Mouse (Mus musculus): ENCODE measurements around the gene Mtrex. TPM values are rescaled to one million over a fixed set of nuclear protein-coding genes. Genes with fewer than 3 reads are reported as not detected.

The Mtrex gene
- 49.8 TPM for polyA plus RNA-seq (2021)

- ATAC-seq (peak; percentile 99), DNase-seq (ENCODE audit: low read depth, low spot score) (peak; percentile 95)
- in situ Hi-C loops (cut with MboI; ENCODE audit: low pct_unique_long_range_greater_than_20kb), result loop anchor here (5.0 kb wide), 1 partner anchor 110 kb away; the partner anchor contains the start of gene Cdc20b
- CTCF ChIA-PET, result interaction anchor here (1.0 to 2.0 kb wide), 2 partner anchors 108 to 254 kb away, joined by 3 to 9 read pairs; partner anchors contain the start of gene Cdc20b
- POLR2A ChIA-PET, result no interaction called here
- no peak for TF ChIP-seq CTCF (IDR thresholded peaks at IDR 0.05)
- H3K27me3 ChIP-seq, result no peaks in the 10 kb centered on the region
Measured at GRCm38 (mm10) chr13:112927287-112928001, at the start of gene Mtrex, which contains the start of gene Dhx29. TSS of gene Mtrex (minus strand) at chr13:112927398. TSS of gene Dhx29 (plus strand) at chr13:112927454.

- no peak for TF ChIP-seq CTCF (IDR thresholded peaks at IDR 0.05)
- H3K27me3 ChIP-seq, result peaks cover 14% of the 10 kb centered on the region
- POLR2A ChIA-PET, result no interaction called here
- DNase-seq (ENCODE audit: low read depth, low spot score) (no peak), ATAC-seq (no peak)
- in situ Hi-C loops (cut with MboI; ENCODE audit: low pct_unique_long_range_greater_than_20kb), result loop anchor here (25.0 kb wide), 1 partner anchor 689 kb away; the partner anchor contains the start of gene Ankrd55
- CTCF ChIA-PET, result interaction anchor here (1.9 kb wide), 1 partner anchor 18 kb away, joined by 5 read pairs; no protein-coding TSS in a partner anchor
Measured at GRCm38 (mm10) chr13:112976720-112977119, 49.5 kb upstream of the Mtrex start.

- no peak for TF ChIP-seq CTCF (IDR thresholded peaks at IDR 0.05)
- ChIA-PET CTCF (interaction anchor here (2.1 kb wide), 1 partner anchor 69 kb away, joined by 6 read pairs; no protein-coding TSS in a partner anchor), POLR2A (no interaction called here)
- H3K27me3 ChIP-seq, result no peaks in the 10 kb centered on the region
- DNase-seq (ENCODE audit: low read depth, low spot score) (no peak), ATAC-seq (no peak)
- in situ Hi-C loops (cut with MboI; ENCODE audit: low pct_unique_long_range_greater_than_20kb), result no loop called here
Measured at GRCm38 (mm10) chr13:112967267-112967666, 40.1 kb upstream of the Mtrex start.

- ChIA-PET POLR2A (interaction anchor here (0.9 kb wide), 1 partner anchor 10 kb away, joined by 3 read pairs; no protein-coding TSS in a partner anchor), CTCF (no interaction called here)
- DNase-seq (ENCODE audit: low read depth, low spot score) (no peak), ATAC-seq (no peak)
- no peaks in the 10 kb centered on the region for H3K27me3 ChIP-seq
- in situ Hi-C loops (cut with MboI; ENCODE audit: low pct_unique_long_range_greater_than_20kb), result no loop called here
- no peak for TF ChIP-seq CTCF (IDR thresholded peaks at IDR 0.05)
Measured at GRCm38 (mm10) chr13:112964421-112964820, 37.2 kb upstream of the Mtrex start.

GRCm38 (mm10) chr13:112963081-112963480 lies 35.9 kb upstream of the Mtrex start:
- ATAC-seq (no peak), DNase-seq (ENCODE audit: low read depth, low spot score) (no peak)
- TF ChIP-seq CTCF (IDR thresholded peaks at IDR 0.05), result no peak
- no peaks in the 10 kb centered on the region for H3K27me3 ChIP-seq
- ChIA-PET CTCF (no interaction called here), POLR2A (no interaction called here)
- in situ Hi-C loops (cut with MboI; ENCODE audit: low pct_unique_long_range_greater_than_20kb), result no loop called here

- CTCF ChIA-PET, result interaction anchor here (1.1 kb wide), 1 partner anchor 8 kb away, joined by 3 read pairs; no protein-coding TSS in a partner anchor
- ATAC-seq, result no peak
- DNase-seq (ENCODE audit: low read depth, low spot score), result no peak
- POLR2A ChIA-PET, result no interaction called here
- in situ Hi-C loops (cut with MboI; ENCODE audit: low pct_unique_long_range_greater_than_20kb), result no loop called here
- no peak for TF ChIP-seq CTCF (IDR thresholded peaks at IDR 0.05)
- no peaks in the 10 kb centered on the region for H3K27me3 ChIP-seq
Measured at GRCm38 (mm10) chr13:112954067-112954466, 26.9 kb upstream of the Mtrex start.

- no peak for ATAC-seq
- no peak for TF ChIP-seq CTCF (IDR thresholded peaks at IDR 0.05)
- no peaks in the 10 kb centered on the region for H3K27me3 ChIP-seq
- in situ Hi-C loops (cut with MboI; ENCODE audit: low pct_unique_long_range_greater_than_20kb), result no loop called here
- POLR2A ChIA-PET, result no interaction called here
- CTCF ChIA-PET, result no interaction called here
- no peak for DNase-seq (ENCODE audit: low read depth, low spot score)
Measured at GRCm38 (mm10) chr13:112945900-112946299, 18.7 kb upstream of the Mtrex start.

GRCm38 (mm10) chr13:112945312-112945711 lies 18.1 kb upstream of the Mtrex start:
- POLR2A ChIA-PET, result no interaction called here
- no peaks in the 10 kb centered on the region for H3K27me3 ChIP-seq
- ATAC-seq, result no peak
- in situ Hi-C loops (cut with MboI; ENCODE audit: low pct_unique_long_range_greater_than_20kb), result no loop called here
- no peak for DNase-seq (ENCODE audit: low read depth, low spot score)
- CTCF ChIA-PET, result no interaction called here
- no peak for TF ChIP-seq CTCF (IDR thresholded peaks at IDR 0.05)

GRCm38 (mm10) chr13:112941879-112942330 lies 14.7 kb upstream of the Mtrex start:
- H3K27me3 ChIP-seq, result no peaks in the 10 kb centered on the region
- ATAC-seq, result no peak
- ChIA-PET CTCF (interaction anchor here (1.4 kb wide), 1 partner anchor 94 kb away, joined by 3 read pairs; no protein-coding TSS in a partner anchor), POLR2A (interaction anchor here (1.3 kb wide), 1 partner anchor 13 kb away, joined by 3 read pairs; no protein-coding TSS in a partner anchor)
- no peak for DNase-seq (ENCODE audit: low read depth, low spot score)
- TF ChIP-seq CTCF (IDR thresholded peaks at IDR 0.05), result no peak
- in situ Hi-C loops (cut with MboI; ENCODE audit: low pct_unique_long_range_greater_than_20kb), result no loop called here

- POLR2A ChIA-PET, result interaction anchor here (1.3 kb wide), 1 partner anchor 9 kb away, joined by 4 read pairs; no protein-coding TSS in a partner anchor
- in situ Hi-C loops (cut with MboI; ENCODE audit: low pct_unique_long_range_greater_than_20kb), result no loop called here
- CTCF ChIA-PET, result no interaction called here
- no peaks in the 10 kb centered on the region for H3K27me3 ChIP-seq
- DNase-seq (ENCODE audit: low read depth, low spot score), result no peak
- no peak for TF ChIP-seq CTCF (IDR thresholded peaks at IDR 0.05)
- no peak for ATAC-seq
Measured at GRCm38 (mm10) chr13:112938130-112938529, 10.9 kb upstream of the Mtrex start.

All from Patski (cell line).